Mouse (Mus musculus) kidney, embryonic 15.5 days (tissue): ENCODE measurements around the gene Tmem204. TPM values are rescaled to one million over a fixed set of nuclear protein-coding genes. Genes with fewer than 3 reads are reported as not detected.

Experiments
- ATAC-seq: fragments of 200-750 bp; cut with Nextera tagmentation; replicated peaks from 2 replicates; pipeline ENCODE4 v1.8.0; 2017; ENCODE audit warnings: moderate TSS enrichment; ENCODE audit not compliant: low FRiP score
- H3K27ac ChIP-seq: fragments of 300-500 bp; sonication (generic); 2 replicates; pipeline ENCODE4 v1.5.1; 2015; ENCODE audit warnings: mild to moderate bottlenecking, inconsistent platforms
- H3K27me3 ChIP-seq: fragments of 300-500 bp; sonication (generic); 2 replicates; pipeline ENCODE4 v1.6.1; 2015; ENCODE audit warnings: inconsistent platforms
- H3K36me3 ChIP-seq: fragments of 300-500 bp; sonication (generic); 2 replicates; pipeline ENCODE4 v1.6.1; 2015; ENCODE audit warnings: inconsistent platforms
- H3K4me1 ChIP-seq: fragments of 300-500 bp; sonication (generic); 2 replicates; pipeline ENCODE4 v1.6.1; 2015; ENCODE audit warnings: inconsistent platforms
- H3K4me2 ChIP-seq: fragments of 300-500 bp; sonication (generic); 2 replicates; pipeline ENCODE4 v1.6.1; 2015; ENCODE audit warnings: moderate library complexity, mild to moderate bottlenecking, inconsistent platforms
- H3K4me3 ChIP-seq: fragments of 300-500 bp; sonication (generic); replicated peaks from 2 replicates; pipeline ENCODE4 v1.5.1; 2015; ENCODE audit warnings: mild to moderate bottlenecking, inconsistent platforms
- H3K9ac ChIP-seq: fragments of 300-500 bp; sonication (generic); 2 replicates; pipeline ENCODE4 v1.6.1; 2015; ENCODE audit warnings: mild to moderate bottlenecking, inconsistent platforms
- H3K9me3 ChIP-seq: fragments of 300-500 bp; sonication (generic); replicated peaks from 2 replicates; pipeline ENCODE4 v1.6.1; 2016; ENCODE audit warnings: inconsistent platforms
- WGBS: fragments of 180-500 bp; shearing (Covaris S2); methylation state at CpG from one replicate; pipeline ENCODE4 v1.1.7; 2015; ENCODE audit warnings: mixed read lengths; 5-methylcytosine and 5-hydroxymethylcytosine counted together
- polyA plus RNA-seq: library from polyadenylated mRNA; unstranded; fragments of >200 nt; fragmentation: Nextera tagmentation; extraction: Ambion mirVana; gene quantifications from 2 replicates; pipeline ENCODE4 v1.2.1, GENCODE M21; 2015

Gene Tmem204
- polyA plus RNA-seq, 1 experiment from 2014 or later, result 31.6 TPM

DNA sequence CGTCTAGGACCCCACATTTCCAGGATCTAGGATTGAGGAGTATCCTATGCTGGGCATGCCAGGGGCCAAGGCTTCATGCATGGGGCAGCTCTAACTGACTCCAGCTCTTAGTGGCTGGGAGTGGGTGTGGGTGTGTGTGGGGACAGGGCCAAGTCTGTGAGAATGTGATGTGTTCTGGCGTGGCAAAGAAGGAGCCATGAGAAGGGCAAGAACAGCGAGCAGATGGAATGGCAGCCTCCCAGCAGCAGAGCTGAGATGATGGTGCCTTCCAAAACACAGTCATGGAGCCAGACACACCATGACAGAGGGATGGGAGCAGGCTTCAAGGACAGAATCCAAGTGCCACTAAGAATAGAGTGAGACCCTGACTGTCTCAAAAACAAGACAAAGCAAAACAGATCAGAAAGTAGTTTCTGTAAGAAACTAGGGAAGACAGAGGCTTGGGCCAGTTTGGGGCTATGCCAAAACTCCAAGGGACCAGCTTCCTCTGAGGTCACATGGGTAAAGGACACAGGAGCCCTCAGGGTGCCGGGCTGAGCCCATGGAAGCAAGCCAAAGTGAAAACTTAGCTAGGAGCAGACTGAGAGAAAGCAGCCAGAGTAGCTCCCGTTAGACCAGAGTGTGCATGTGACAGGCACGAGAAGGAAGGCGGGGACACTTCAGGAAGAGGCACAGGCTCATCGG is 28.5 kb upstream of the Tmem204 start:
- WGBS, result 85% methylated on average over 8 of the region's 8 CpGs
- peaks cover 66% of the 10 kb centered on the region for H3K36me3 ChIP-seq
- no peak overlapping the region for H3K4me3 ChIP-seq
- no peaks in the 10 kb centered on the region for H3K9me3 ChIP-seq
- H3K4me2 ChIP-seq, result no peak overlapping the region
- H3K27me3 ChIP-seq, result no peaks in the 10 kb centered on the region
- ATAC-seq, result no peak
- H3K4me1 ChIP-seq, result peaks cover 15% of the 10 kb centered on the region
- no peak overlapping the region for H3K27ac ChIP-seq
- H3K9ac ChIP-seq, result no peak overlapping the region

DNA sequence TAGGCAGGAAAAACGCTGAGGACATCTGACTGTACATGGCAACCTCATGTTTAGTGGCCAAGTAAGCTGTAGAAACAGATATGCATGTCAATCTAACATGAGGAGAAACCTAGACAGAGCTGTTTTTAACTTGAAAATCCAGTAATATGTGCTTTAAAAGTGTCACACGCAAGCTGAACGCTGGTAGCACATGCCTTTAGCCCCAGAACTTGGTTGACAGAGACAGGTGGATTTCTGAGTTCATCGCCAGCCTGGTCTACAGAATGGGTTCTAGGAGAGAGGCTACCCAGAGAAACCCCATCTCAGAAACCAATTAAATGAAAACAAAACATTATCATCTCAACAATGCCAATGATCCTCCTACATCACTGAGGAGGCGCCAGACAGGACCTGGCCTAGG is 27.8 kb upstream of the Tmem204 start:
- no peak for ATAC-seq
- Histone ChIP-seq H3K4me1 (peaks cover 13% of the 10 kb centered on the region), H3K4me3 (no peak overlapping the region), H3K36me3 (peaks cover 73% of the 10 kb centered on the region), H3K4me2 (no peak overlapping the region), H3K9ac (no peak overlapping the region), H3K27me3 (no peaks in the 10 kb centered on the region), H3K27ac (no peak overlapping the region), H3K9me3 (no peaks in the 10 kb centered on the region)
- WGBS, result 92% methylated on average over 5 of the region's 5 CpGs

DNA sequence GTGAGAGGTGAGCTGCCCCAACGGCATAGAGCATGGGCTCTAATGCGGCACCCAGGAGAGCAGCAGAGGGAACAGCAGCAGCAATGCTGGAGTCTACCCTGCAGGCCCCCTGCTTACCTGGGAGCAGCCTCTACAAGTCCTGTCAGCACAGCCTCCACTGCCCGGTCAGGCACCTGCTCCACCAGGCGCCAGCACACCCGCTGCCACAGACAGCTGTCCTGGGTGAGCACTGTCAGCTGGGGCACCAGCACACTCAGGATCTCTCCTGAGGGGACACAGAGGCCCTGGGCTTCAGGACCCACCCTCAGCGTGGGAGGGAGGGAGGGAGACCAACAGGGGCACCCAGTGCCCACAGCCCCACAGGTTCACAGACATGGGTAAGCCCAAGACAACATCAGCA is 27.2 kb upstream of the Tmem204 start:
- Histone ChIP-seq H3K27ac (no peak overlapping the region), H3K4me3 (no peak overlapping the region), H3K9ac (no peak overlapping the region), H3K4me2 (no peak overlapping the region), H3K27me3 (no peaks in the 10 kb centered on the region), H3K9me3 (no peaks in the 10 kb centered on the region), H3K36me3 (peaks cover 79% of the 10 kb centered on the region), H3K4me1 (peaks cover 11% of the 10 kb centered on the region)
- 87% methylated on average over 6 of the region's 6 CpGs for WGBS
- no peak for ATAC-seq

DNA sequence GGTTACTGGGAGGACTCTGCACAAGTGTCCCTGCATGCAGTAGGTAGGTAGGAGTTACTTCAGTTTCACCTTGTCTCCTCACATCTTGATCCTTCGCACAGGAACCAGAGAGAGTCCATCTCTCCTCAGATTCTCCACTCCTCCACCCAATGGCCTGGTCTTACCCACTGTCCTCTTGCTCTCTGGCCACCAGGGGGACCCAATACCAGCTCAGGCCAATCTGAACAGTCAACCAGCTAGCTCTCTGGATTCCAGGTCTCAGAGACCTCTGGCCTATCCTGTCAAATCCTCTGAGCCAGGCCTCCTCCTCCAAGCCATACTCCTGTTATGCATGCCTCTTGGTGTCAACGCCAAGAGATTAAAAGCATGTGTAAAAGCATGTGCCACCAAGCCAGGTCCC is 26.2 kb upstream of the Tmem204 start:
- no peak overlapping the region for H3K4me3 ChIP-seq
- H3K9me3 ChIP-seq, result no peaks in the 10 kb centered on the region
- WGBS, result 89% methylated on average over 2 of the region's 2 CpGs
- no peaks in the 10 kb centered on the region for H3K27me3 ChIP-seq
- H3K9ac ChIP-seq, result no peak overlapping the region
- no peak overlapping the region for H3K4me2 ChIP-seq
- ATAC-seq, result 0 out of 2 replicates have a peak, but pooled peaks have one; percentile 33
- H3K4me1 ChIP-seq, result peaks cover 5% of the 10 kb centered on the region
- H3K36me3 ChIP-seq, result peaks cover 89% of the 10 kb centered on the region
- H3K27ac ChIP-seq, result no peak overlapping the region

GRCm38 (mm10) chr17:25107786-25108185 is 24.4 kb upstream of the Tmem204 start:
- H3K9me3 ChIP-seq, result no peaks in the 10 kb centered on the region
- no peak overlapping the region for H3K9ac ChIP-seq
- no peak overlapping the region for H3K4me3 ChIP-seq
- 85% methylated on average over 13 of the region's 16 CpGs for WGBS
- peaks cover 96% of the 10 kb centered on the region for H3K36me3 ChIP-seq
- H3K27me3 ChIP-seq, result no peaks in the 10 kb centered on the region
- no peak for ATAC-seq
- no peak overlapping the region for H3K27ac ChIP-seq
- no peak overlapping the region for H3K4me2 ChIP-seq
- H3K4me1 ChIP-seq, result 0 out of 2 replicates have a peak, but pooled peaks cover 3% of the 10 kb centered on the region

DNA sequence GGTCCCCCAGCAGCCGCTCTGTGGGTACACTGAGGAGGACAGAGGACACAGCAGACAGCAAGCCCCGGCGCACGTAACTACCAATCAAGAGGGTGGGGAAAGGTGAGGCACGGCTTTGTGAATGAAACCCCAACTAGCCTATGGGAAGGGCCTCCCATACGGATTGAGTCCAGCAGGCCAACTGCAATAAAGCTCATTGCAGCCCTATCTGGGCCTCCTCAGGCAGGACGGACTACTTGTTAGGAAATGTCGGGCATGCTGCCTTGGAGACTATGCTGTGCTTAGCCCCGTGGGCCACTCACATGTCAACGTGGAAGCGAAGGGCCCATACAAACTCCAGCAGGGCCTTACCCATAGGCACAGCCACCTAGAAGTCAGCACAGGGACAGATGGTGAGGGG is 17.9 kb upstream of the Tmem204 start:
- no peak overlapping the region for H3K9ac ChIP-seq
- 92% methylated on average over 11 of the region's 11 CpGs for WGBS
- H3K27me3 ChIP-seq, result no peaks in the 10 kb centered on the region
- no peak overlapping the region for H3K4me2 ChIP-seq
- no peaks in the 10 kb centered on the region for H3K4me1 ChIP-seq
- peaks cover 85% of the 10 kb centered on the region for H3K36me3 ChIP-seq
- ATAC-seq, result no peak
- H3K27ac ChIP-seq, result no peak overlapping the region
- H3K9me3 ChIP-seq, result no peaks in the 10 kb centered on the region
- no peak overlapping the region for H3K4me3 ChIP-seq

GRCm38 (mm10) chr17:25100052-25100451 is 16.7 kb upstream of the Tmem204 start:
- H3K27me3 ChIP-seq, result no peaks in the 10 kb centered on the region
- no peak for ATAC-seq
- 95% methylated on average over 6 of the region's 6 CpGs for WGBS

DNA sequence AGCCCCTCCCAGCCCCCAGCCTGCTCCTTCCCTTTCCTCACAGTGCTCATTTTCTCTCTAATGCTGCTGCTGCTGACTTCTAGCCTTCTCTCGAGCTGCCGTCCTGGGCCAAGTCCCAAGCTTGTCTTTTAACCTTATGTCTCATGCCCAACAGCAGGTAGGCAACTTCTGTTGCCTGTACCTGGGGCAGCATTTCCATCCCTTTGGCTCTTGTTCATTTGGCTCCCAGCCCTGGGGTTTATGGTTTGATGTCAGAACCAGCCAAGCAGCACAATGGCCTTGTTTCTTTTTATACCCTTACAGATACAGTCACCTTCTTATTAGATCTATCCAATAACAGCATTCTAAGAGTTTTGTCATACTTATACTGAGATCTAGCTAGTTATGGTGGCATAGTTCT is 12.8 kb upstream of the Tmem204 start:
- Histone ChIP-seq H3K36me3 (peaks cover 74% of the 10 kb centered on the region), H3K9me3 (no peaks in the 10 kb centered on the region), H3K9ac (no peak overlapping the region), H3K4me2 (no peak overlapping the region), H3K4me3 (no peak overlapping the region), H3K27ac (no peak overlapping the region), H3K4me1 (no peaks in the 10 kb centered on the region), H3K27me3 (no peaks in the 10 kb centered on the region)
- WGBS, result 91% methylated on average over 2 of the region's 2 CpGs
- ATAC-seq, result no peak

More at GRCm38 (mm10) chr17:25100052-25100451, 16.7 kb upstream of the Tmem204 start:
- Histone ChIP-seq H3K36me3 (peaks cover 79% of the 10 kb centered on the region), H3K4me1 (no peaks in the 10 kb centered on the region), H3K27ac (no peak overlapping the region), H3K9me3 (no peaks in the 10 kb centered on the region), H3K4me2 (no peak overlapping the region), H3K4me3 (no peak overlapping the region), H3K9ac (no peak overlapping the region)

GRCm38 (mm10) chr17:25090450-25090849 is 7.1 kb upstream of the Tmem204 start:
- Histone ChIP-seq H3K27me3 (no peaks in the 10 kb centered on the region), H3K27ac (no peak overlapping the region), H3K9ac (no peak overlapping the region), H3K4me1 (no peaks in the 10 kb centered on the region), H3K36me3 (peaks cover 64% of the 10 kb centered on the region), H3K4me3 (no peak overlapping the region), H3K4me2 (no peak overlapping the region), H3K9me3 (no peaks in the 10 kb centered on the region)
- WGBS, result 90% methylated on average over 10 of the region's 10 CpGs
- ATAC-seq, result no peak

DNA sequence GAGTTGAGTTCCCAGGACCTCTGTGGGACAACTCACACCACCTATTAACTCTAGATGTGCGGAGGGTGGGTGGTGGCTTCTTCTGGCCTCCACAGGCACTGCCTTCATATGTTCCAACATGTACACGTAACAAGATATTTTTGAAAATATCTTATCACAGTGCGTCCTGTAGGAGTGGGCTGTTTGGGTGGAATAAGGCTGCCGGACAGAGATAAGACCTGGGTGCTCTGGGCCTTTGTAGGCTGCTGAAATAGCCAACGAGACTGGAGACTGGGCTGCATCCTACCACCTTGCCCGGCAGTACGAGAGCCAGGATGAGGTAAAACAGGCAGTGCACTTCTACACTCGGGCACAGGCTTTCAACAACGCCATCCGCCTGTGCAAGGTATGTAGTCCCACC is 5.8 kb upstream of the Tmem204 start:
- Histone ChIP-seq H3K9ac (no peak overlapping the region), H3K4me2 (no peak overlapping the region), H3K4me1 (peaks cover 10% of the 10 kb centered on the region), H3K4me3 (no peak overlapping the region), H3K27me3 (no peaks in the 10 kb centered on the region), H3K9me3 (no peaks in the 10 kb centered on the region), H3K27ac (no peak overlapping the region), H3K36me3 (peaks cover 53% of the 10 kb centered on the region)
- 89% methylated on average over 10 of the region's 10 CpGs for WGBS
- ATAC-seq, result peak; percentile 79

- 93% methylated on average over 7 of the region's 7 CpGs for WGBS
- Histone ChIP-seq H3K4me2 (no peak overlapping the region), H3K4me1 (peaks cover 33% of the 10 kb centered on the region), H3K4me3 (no peak overlapping the region), H3K27ac (no peak overlapping the region), H3K36me3 (peaks cover 32% of the 10 kb centered on the region), H3K9ac (no peak overlapping the region), H3K9me3 (no peaks in the 10 kb centered on the region), H3K27me3 (no peaks in the 10 kb centered on the region)
- ATAC-seq, result no peak
Measured at GRCm38 (mm10) chr17:25086724-25087123, 3.3 kb upstream of the Tmem204 start.

- H3K36me3 ChIP-seq, result peaks cover 18% of the 10 kb centered on the region
- H3K9me3 ChIP-seq, result no peaks in the 10 kb centered on the region
- H3K4me1 ChIP-seq, result peaks cover 50% of the 10 kb centered on the region
- no peak overlapping the region for H3K9ac ChIP-seq
- ATAC-seq, result no peak
- H3K4me2 ChIP-seq, result no peak overlapping the region
- H3K27me3 ChIP-seq, result no peaks in the 10 kb centered on the region
- peak overlapping the region; percentile 95; the same call in 1 of the 2 replicates for H3K27ac ChIP-seq
- 57% methylated on average over 13 of the region's 13 CpGs for WGBS
- no peak overlapping the region for H3K4me3 ChIP-seq
Measured at GRCm38 (mm10) chr17:25084835-25085385, 1.5 kb upstream of the Tmem204 start.
